13 mouse cellular contexts compared by ENCODE assay signal in the genomic region with DNA sequence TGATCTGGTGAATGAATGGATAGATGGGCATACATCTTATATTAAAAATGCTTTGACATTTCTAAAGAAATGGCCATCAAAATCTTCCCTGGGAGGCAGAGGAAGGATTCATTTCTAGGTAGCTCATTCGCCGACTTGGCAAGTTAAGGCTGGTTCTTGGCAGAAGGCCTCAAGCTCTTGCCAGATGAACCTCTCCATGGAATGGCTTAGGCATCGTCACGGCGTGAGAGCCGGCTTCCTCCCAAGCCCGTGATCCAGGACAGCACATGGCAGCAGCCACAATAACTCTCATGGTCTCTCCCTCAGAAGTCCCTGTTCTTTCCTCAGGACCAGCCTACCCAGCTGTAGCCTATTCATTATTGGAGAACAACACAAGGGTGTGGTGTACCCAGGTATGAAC.
DNase-seq lines count a peak whose midpoint lies in the region; ATAC-seq lines count a peak whose summit lies in the region.
"Had no signal": no experiment of that assay in that cellular context is flagged by ENCODE, and none has a peak within 500 bp of the region (broad histone marks: within the 10 kb centered on the region; RNA-seq: fewer than 3 reads in every experiment).

No protein-coding gene starts in this region.

- H3K4me2 ChIP-seq in forebrain, embryonic 16.5 days (ENCODE audit: low read length): no peak overlapping the region
- no peak overlapping the region for H3K4me2 ChIP-seq in forebrain, embryonic 13.5 days
- H3K4me2 ChIP-seq: embryonic facial prominence, embryonic 15.5 days; limb, embryonic 15.5 days; lung, embryonic 15.5 days; stomach, embryonic 15.5 days had no signal

- ATAC-seq in forebrain, embryonic 16.5 days: peak; percentile 68
- no peak for ATAC-seq in forebrain, embryonic 13.5 days

- DNase-seq in layer of hippocampus, postnatal 10 days (ENCODE audit: low spot score in 2 of 2): peak; percentile 54 to 65
- DNase-seq in layer of hippocampus, adult 11-12 months (ENCODE audit: low spot score): no peak
- peak; percentile 23 to 26 for DNase-seq in cerebellum, adult 18-20 months
- peak; percentile 29 for DNase-seq in fibroblast of lung, adult 2 months (ENCODE audit: low read depth)
- DNase-seq in thymus, postnatal 10 days (ENCODE audit: low spot score in 2 of 2): no peak
- no peak for DNase-seq in urinary bladder, adult 18-20 months (ENCODE audit: low spot score in 2 of 2)

- no peaks in the 10 kb centered on the region for H3K36me3 ChIP-seq in forebrain, embryonic 16.5 days (ENCODE audit: control insufficient read depth, insufficient read depth)
- H3K36me3 ChIP-seq in forebrain, embryonic 13.5 days (ENCODE audit: poor library complexity, severe bottlenecking): no peaks in the 10 kb centered on the region
- H3K36me3 ChIP-seq: embryonic facial prominence, embryonic 15.5 days; limb, embryonic 15.5 days; lung, embryonic 15.5 days; midbrain, embryonic 10.5 days; stomach, embryonic 15.5 days had no signal

- no peaks in the 10 kb centered on the region for H3K27me3 ChIP-seq in forebrain, embryonic 16.5 days (replicated peaks; ENCODE audit: control insufficient read depth, insufficient read depth, low read length)
- H3K27me3 ChIP-seq in forebrain, embryonic 13.5 days: no peaks in the 10 kb centered on the region
- H3K27me3 ChIP-seq: embryonic facial prominence, embryonic 15.5 days; limb, embryonic 15.5 days; lung, embryonic 15.5 days; stomach, embryonic 15.5 days had no signal

- H3K27ac ChIP-seq in forebrain, embryonic 16.5 days (ENCODE audit: low read length): no peak overlapping the region
- H3K27ac ChIP-seq in forebrain, embryonic 13.5 days: no peak overlapping the region
- H3K27ac ChIP-seq: embryonic facial prominence, embryonic 15.5 days; limb, embryonic 15.5 days; lung, embryonic 15.5 days; midbrain, embryonic 10.5 days; stomach, embryonic 15.5 days had no signal

- H3K9me3 ChIP-seq in forebrain, embryonic 16.5 days (ENCODE audit: control insufficient read depth, low read length): no peaks in the 10 kb centered on the region
- no peaks in the 10 kb centered on the region for H3K9me3 ChIP-seq in forebrain, embryonic 13.5 days (replicated peaks)
- H3K9me3 ChIP-seq: embryonic facial prominence, embryonic 15.5 days; limb, embryonic 15.5 days; lung, embryonic 15.5 days; midbrain, embryonic 10.5 days; stomach, embryonic 15.5 days had no signal

- H3K9ac ChIP-seq in forebrain, embryonic 16.5 days (replicated peaks; ENCODE audit: low read depth, low read length): no peak overlapping the region
- H3K9ac ChIP-seq in forebrain, embryonic 13.5 days: no peak overlapping the region
- H3K9ac ChIP-seq: embryonic facial prominence, embryonic 15.5 days; limb, embryonic 15.5 days; lung, embryonic 15.5 days; stomach, embryonic 15.5 days had no signal

- WGBS in forebrain, embryonic 16.5 days: 63% methylated on average over 7 of the region's 7 CpGs
- WGBS in forebrain, embryonic 13.5 days: 89% methylated on average over 7 of the region's 7 CpGs

- peaks cover 4% of the 10 kb centered on the region; the same call in 1 of the 2 replicates for H3K4me1 ChIP-seq in forebrain, embryonic 16.5 days (replicated peaks; ENCODE audit: control insufficient read depth, insufficient read depth, low read length)
- peaks cover 10% of the 10 kb centered on the region for H3K4me1 ChIP-seq in forebrain, embryonic 13.5 days
- H3K4me1 ChIP-seq: embryonic facial prominence, embryonic 15.5 days; limb, embryonic 15.5 days; lung, embryonic 15.5 days; stomach, embryonic 15.5 days had no signal

- H3K4me3 ChIP-seq in forebrain, embryonic 16.5 days (replicated peaks; ENCODE audit: low read length): no peak overlapping the region
- H3K4me3 ChIP-seq in forebrain, embryonic 13.5 days: no peak overlapping the region
- H3K4me3 ChIP-seq: embryonic facial prominence, embryonic 15.5 days; limb, embryonic 15.5 days; lung, embryonic 15.5 days; midbrain, embryonic 10.5 days; stomach, embryonic 15.5 days had no signal

Comparison
In these comparisons a context has a peak if more than half of its experiments do, and no peak if none do; other contexts are left out.
1. DNase-seq: peak in layer of hippocampus, postnatal 10 days (2 of 2), cerebellum, adult 18-20 months (2 of 2) and fibroblast of lung, adult 2 months (single experiment); none in layer of hippocampus, adult 11-12 months (single experiment), thymus, postnatal 10 days (0 of 2) and urinary bladder, adult 18-20 months (0 of 2).